Mouse (Mus musculus) heart, adult 9 months (tissue): ENCODE results near the gene Msh5.

Source experiments
- DNase-seq, 2 experiments: peaks; one replicate each; pipeline ENCODE4 v3.0.0; 2022; ENCODE audit warnings: low spot score in 2 of 2

Msh5 gene

GRCm38 (mm10) chr17:35070556-35071229, 24.1 kb upstream of the Msh5 start:
- DNase-seq: no peak

- DNase-seq: no peak
These were observed 21.8 kb upstream of the Msh5 start for GRCm38 (mm10) chr17:35068213-35068914.

- no peak for DNase-seq
These were observed 19.5 kb upstream of the Msh5 start, which contains the start of gene Mpig6b for GRCm38 (mm10) chr17:35066084-35066483. TSS of gene Mpig6b (minus strand) at chr17:35066184.

- no peak for DNase-seq
These were observed 18.7 kb upstream of the Msh5 start, which contains the start of gene Ly6g6c for GRCm38 (mm10) chr17:35064951-35065947. TSS of gene Ly6g6c (plus strand) at chr17:35065388.

- no peak for DNase-seq
These were observed 17.9 kb upstream of the Msh5 start for GRCm38 (mm10) chr17:35064378-35064877.

- no peak for DNase-seq
These were observed 16.9 kb upstream of the Msh5 start for GRCm38 (mm10) chr17:35063466-35063865.

- no peak for DNase-seq
These were observed 14.8 kb upstream of the Msh5 start for GRCm38 (mm10) chr17:35061299-35061698.

GRCm38 (mm10) chr17:35060737-35061297, 14.3 kb upstream of the Msh5 start:
- DNase-seq: no peak

GRCm38 (mm10) chr17:35060071-35060470, 13.5 kb upstream of the Msh5 start:
- DNase-seq: no peak

GRCm38 (mm10) chr17:35058911-35059892, 12.7 kb upstream of the Msh5 start, which contains the start of gene Ddah2:
TSS of gene Ddah2 (plus strand) at chr17:35059035.
- peak; percentile 91 to 93 for DNase-seq

- no peak for DNase-seq
These were observed 11.8 kb upstream of the Msh5 start for GRCm38 (mm10) chr17:35058316-35058715.

- DNase-seq: no peak
These were observed 10.5 kb upstream of the Msh5 start for GRCm38 (mm10) chr17:35057090-35057489.

GRCm38 (mm10) chr17:35055691-35056495, 9.3 kb upstream of the Msh5 start:
- DNase-seq: no peak

- no peak for DNase-seq
These were observed 5.8 kb upstream of the Msh5 start for GRCm38 (mm10) chr17:35052271-35052798.

GRCm38 (mm10) chr17:35051156-35052086, 4.9 kb upstream of the Msh5 start:
- peak; percentile 92 to 95 for DNase-seq

GRCm38 (mm10) chr17:35050126-35050750, 3.7 kb upstream of the Msh5 start:
- DNase-seq: peak; percentile 85 to 86

- DNase-seq: peak; percentile 57 to 63
These were observed 3.0 kb upstream of the Msh5 start, which contains the start of gene Clic1 for GRCm38 (mm10) chr17:35049561-35050016. TSS of gene Clic1 (plus strand) at chr17:35049966.
